Mouse (Mus musculus) liver, embryonic 15.5 days (tissue): Measurements from ENCODE around the gene Ncoa7. TPM values are rescaled to one million over a fixed set of nuclear protein-coding genes. Genes with fewer than 3 reads are reported as not detected.

Source experiments
- ATAC-seq: fragments of 200-750 bp; cut with Nextera tagmentation; 2 replicates; pipeline ENCODE4 v1.8.0; 2017; ENCODE audit warnings: moderate number of reproducible peaks, mild to moderate bottlenecking, moderate library complexity; ENCODE audit not compliant: insufficient read depth
- H3K27ac ChIP-seq: fragments of 300-500 bp; sonication (generic); replicated peaks from 2 replicates; pipeline ENCODE4 v1.5.1; 2015; ENCODE audit warnings: mild to moderate bottlenecking, inconsistent platforms
- H3K27me3 ChIP-seq: fragments of 300-500 bp; sonication (generic); 2 replicates; pipeline ENCODE4 v1.6.1; 2015; ENCODE audit warnings: mild to moderate bottlenecking, inconsistent platforms
- H3K36me3 ChIP-seq: fragments of 300-500 bp; sonication (generic); replicated peaks from 2 replicates; pipeline ENCODE4 v1.6.1; 2015; ENCODE audit warnings: moderate library complexity, mild to moderate bottlenecking, inconsistent platforms
- H3K4me1 ChIP-seq: fragments of 300-500 bp; sonication (generic); replicated peaks from 2 replicates; pipeline ENCODE4 v1.6.1; 2015; ENCODE audit warnings: inconsistent platforms
- H3K4me2 ChIP-seq: fragments of 300-500 bp; sonication (generic); 2 replicates; pipeline ENCODE4 v1.6.1; 2015; ENCODE audit warnings: moderate library complexity, mild to moderate bottlenecking, inconsistent platforms
- H3K4me3 ChIP-seq: fragments of 300-500 bp; sonication (generic); replicated peaks from 2 replicates; pipeline ENCODE4 v1.5.1; 2015; ENCODE audit warnings: mild to moderate bottlenecking, inconsistent platforms
- H3K9ac ChIP-seq: fragments of 300-500 bp; sonication (generic); 2 replicates; pipeline ENCODE4 v1.6.1; 2015; ENCODE audit warnings: moderate library complexity, mild to moderate bottlenecking, inconsistent platforms
- H3K9me3 ChIP-seq: fragments of 300-500 bp; sonication (generic); replicated peaks from 2 replicates; pipeline ENCODE4 v1.6.1; 2016; ENCODE audit warnings: inconsistent platforms
- WGBS: fragments of 180-500 bp; shearing (Covaris S2); methylation state at CpG from one replicate; pipeline ENCODE4 v1.1.7; 2015; ENCODE audit warnings: mixed read lengths; ENCODE audit not compliant: insufficient replicate concordance; 5-methylcytosine and 5-hydroxymethylcytosine counted together
- polyA plus RNA-seq: library from polyadenylated mRNA; unstranded; fragments of >200 nt; fragmentation: Nextera tagmentation; extraction: Ambion mirVana; gene quantifications from 2 replicates; pipeline ENCODE4 v1.2.1, GENCODE M21; 2015

The Ncoa7 gene
- 10.2 and 12.2 TPM in 2 replicates for polyA plus RNA-seq

DNA sequence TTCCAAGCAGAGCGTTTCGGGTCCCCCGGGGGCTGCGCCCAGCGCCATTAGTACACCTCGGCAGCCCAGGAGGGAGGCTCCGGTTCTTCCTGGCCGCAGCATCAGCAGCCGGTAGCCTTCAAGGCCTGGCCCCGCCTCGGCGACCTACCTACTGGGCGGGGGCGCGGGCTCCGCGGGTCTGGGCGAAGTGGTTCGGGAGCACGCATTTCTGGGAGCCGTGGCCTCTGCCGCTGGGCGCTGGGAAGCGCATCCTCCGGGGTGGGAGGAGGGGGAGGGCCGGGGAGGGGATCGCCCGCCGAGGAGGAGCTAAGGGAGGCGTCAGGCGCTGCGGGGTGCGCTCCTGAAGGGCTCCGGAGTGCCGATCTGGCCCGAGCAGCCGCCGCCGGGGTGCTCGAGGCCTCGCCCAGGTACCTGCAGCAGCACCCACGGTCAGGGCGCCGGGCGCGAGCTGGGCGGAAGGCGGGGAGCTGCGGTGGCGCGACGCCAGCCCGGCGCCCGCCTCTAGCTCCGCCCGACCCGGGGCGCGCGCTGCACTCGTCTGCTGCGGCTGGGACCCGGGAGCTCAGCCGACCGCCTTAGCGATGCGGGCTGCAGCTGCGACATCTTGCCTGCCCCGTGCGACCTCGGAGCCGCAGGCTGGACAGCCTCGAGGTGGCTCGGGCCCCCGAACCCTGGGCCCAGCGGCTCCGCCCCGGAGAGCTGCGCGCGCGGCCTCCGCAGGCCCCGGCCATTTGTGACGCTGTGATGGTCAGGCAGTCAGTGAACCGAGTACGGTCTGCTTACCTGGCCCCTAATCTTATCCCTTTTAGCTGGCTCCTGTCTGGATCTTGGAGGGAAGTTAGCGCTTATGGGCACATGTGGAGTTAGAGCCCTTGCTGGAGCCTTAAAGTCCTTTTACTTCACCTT, at the start of gene Ncoa7:
Ncoa7 (minus strand) TSS at position 646 of the 906 bp plus-strand sequence.
- Histone ChIP-seq H3K4me2 (peak within 1 kb of the TSS; percentile 89), H3K4me1 (peaks cover 26% of the 10 kb centered on the region), H3K27ac (peak within 1 kb of the TSS; percentile 99), H3K9ac (peak within 1 kb of the TSS; percentile 90), H3K4me3 (peak within 1 kb of the TSS; percentile 87), H3K9me3 (no peaks in the 10 kb centered on the region), H3K36me3 (peaks cover 8% of the 10 kb centered on the region; the same call in 1 of the 2 replicates), H3K27me3 (peaks cover under 1% of the 10 kb centered on the region; the same call in 1 of the 2 replicates)
- ATAC-seq = peak; percentile 95
- WGBS = under 1% methylated on average over 89 of the region's 89 CpGs

DNA sequence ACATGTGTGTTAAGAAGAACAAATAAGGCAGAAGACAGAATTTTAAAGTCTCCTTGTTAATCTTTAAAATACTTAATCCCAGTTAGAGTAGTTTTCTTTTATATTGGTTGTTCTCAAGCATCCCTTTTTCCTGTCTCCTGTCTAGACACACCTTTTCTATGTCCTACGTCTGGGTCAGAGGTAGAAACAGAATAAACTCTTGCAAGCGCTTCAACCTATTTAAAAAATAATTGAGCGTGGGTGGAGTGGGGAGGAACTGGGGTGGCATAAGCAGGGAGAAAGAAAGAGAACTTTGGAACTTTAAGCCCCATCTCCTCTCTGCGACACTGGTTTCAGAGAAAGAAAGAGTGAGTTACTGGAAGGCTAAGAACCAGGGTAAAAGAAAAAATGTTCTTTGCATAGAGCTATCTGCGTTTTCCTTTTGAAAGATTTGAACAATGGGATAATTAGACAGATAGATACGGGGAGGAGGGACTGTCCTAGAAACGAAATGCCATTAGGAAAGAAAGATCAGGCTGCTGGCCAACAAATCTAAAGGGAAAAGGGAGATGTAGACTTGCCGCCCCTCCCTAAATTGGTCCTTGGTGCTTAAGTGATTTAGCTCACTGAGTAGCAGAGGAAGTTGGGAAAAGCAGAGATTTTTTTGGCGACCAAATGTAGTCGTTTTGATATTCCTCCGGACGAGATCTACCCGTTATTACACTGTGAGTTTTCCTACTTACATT, 42.1 kb upstream of the Ncoa7 start:
- H3K9me3 ChIP-seq = no peaks in the 10 kb centered on the region
- no peak overlapping the region for H3K9ac ChIP-seq
- H3K27ac ChIP-seq = no peak overlapping the region
- no peak for ATAC-seq
- H3K4me1 ChIP-seq = peaks cover 17% of the 10 kb centered on the region
- no peak overlapping the region for H3K4me2 ChIP-seq
- no peak overlapping the region for H3K4me3 ChIP-seq
- H3K27me3 ChIP-seq = peaks cover 76% of the 10 kb centered on the region
- H3K36me3 ChIP-seq = no peaks in the 10 kb centered on the region
- 15% methylated on average over 13 of the region's 13 CpGs for WGBS

DNA sequence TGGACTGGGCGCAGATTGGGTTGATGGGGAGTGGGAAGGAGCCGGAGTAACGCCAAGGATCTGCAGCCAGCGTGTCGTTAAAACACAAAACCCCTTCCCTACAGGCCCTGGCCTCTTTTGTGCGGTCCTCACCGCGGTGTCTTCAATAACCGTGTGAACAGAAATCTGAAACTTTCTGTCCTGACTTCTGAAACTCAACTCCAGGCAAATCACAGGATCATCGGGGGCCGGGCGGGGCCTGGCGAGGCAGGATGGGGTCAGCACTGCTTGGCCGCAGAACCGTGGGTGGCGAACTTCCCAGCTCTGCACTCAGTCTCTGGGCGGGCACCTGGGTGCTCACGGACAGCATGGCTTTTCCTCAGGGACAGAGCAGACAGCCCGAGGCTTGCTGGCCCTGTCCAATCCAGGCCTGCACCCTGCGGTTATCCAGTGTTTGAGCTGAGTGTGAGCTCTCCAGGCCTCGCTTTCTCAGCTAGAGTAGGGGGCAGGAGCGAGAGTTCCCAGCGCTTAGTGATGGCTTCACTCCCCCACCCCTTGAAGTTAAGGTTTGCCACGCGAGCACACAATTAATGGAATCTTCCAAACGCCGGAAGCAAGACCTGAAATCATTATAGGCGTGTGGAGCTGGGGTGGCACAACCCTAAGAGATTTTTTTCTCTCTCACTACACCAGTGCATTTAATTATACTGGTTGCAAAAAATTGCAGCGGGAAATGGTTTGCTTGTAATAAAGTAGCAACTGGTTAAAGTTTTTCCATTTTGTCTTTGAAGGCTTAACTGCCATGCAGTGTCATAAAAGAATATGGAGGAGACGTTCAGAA, 41.3 kb upstream of the Ncoa7 start:
- Histone ChIP-seq H3K27me3 (peaks cover 80% of the 10 kb centered on the region), H3K9ac (no peak overlapping the region), H3K4me2 (peak overlapping the region; percentile 82), H3K27ac (no peak overlapping the region), H3K4me3 (peak overlapping the region; percentile 0; the same call in 1 of the 2 replicates), H3K36me3 (no peaks in the 10 kb centered on the region), H3K9me3 (no peaks in the 10 kb centered on the region), H3K4me1 (peaks cover 19% of the 10 kb centered on the region)
- 7% methylated on average over 30 of the region's 30 CpGs for WGBS
- ATAC-seq = no peak

DNA sequence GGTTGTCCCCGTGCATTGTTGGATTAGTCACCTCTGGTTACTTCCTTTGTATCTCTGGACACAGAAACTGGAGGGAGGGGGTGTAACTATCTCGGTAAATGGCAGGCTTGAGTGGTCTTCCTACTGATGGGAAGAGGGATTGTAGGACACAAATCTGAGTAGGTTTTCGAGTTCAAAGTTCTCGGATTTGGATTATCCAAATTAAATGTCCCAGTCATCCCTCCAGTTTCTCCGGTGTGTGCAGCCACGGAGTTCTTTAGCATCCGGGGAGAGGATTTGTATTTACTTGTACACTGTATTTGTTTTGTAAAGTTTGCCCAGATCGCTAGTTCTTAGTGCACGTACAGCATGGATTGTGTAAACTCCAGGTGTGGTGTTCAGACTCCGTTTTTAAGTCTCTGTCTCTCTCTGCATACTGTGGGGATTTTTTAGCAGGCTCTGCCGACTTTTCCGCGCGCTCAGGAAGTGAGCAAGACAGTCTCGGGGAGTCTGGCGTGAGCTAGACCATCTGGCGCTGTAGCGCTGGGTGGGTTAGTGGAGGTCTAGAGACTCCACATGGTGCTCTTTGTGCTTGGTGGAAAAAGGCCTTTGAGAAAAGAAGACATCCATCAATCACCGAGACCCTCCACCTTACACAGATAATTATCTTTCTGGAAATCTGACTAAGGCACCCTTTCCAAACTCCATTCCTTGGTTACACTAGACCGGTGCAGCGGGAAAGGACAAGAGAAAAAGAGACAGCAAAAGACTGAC, 40.5 kb upstream of the Ncoa7 start:
- no peak for ATAC-seq
- no peaks in the 10 kb centered on the region for H3K9me3 ChIP-seq
- 2% methylated on average over 21 of the region's 21 CpGs for WGBS
- peak overlapping the region; percentile 54 for H3K4me3 ChIP-seq
- H3K4me2 ChIP-seq = peak overlapping the region; percentile 82
- H3K4me1 ChIP-seq = peaks cover 20% of the 10 kb centered on the region
- peaks cover 83% of the 10 kb centered on the region for H3K27me3 ChIP-seq
- no peaks in the 10 kb centered on the region for H3K36me3 ChIP-seq
- H3K27ac ChIP-seq = no peak overlapping the region
- no peak overlapping the region for H3K9ac ChIP-seq

DNA sequence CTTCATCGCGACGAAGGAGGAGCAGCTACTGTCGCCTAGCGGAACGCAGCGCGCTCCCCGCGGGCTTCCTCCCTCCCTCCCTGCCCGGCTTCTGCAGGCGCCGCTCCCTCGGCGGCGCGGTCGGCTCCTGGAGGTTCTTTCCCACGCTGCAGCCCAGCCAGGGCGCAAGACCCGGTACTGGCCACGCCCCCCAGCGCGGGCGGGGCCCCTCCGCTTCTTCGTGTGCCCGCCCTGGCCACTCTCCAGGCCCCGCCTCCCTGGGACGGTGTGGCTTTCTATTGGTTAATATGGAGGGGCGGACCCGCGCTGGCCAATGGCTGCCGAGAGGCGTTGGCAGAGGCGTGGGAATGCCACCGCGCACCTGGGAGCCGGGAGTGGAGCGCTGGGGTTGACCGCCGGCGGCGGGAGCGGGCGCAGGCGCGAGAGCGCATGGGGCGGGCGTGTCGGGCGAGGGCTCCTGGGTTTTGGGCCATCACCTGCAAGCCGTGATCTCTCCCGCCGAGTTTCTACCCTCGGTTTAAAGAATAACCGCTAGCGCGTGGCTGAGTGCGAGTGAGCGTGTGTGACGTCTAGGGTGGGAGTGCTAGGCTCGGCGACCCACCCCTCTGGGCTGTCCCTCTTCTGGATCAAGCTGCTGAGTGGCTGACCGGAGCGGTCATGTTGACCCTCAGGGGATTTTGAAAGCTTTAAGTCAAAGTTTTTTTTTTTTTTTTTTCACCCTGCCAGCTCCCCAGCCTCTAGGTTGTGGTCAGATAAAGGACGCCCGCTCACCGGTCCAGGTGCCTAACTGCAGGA, 39.7 kb upstream of the Ncoa7 start, which contains the start of gene Hey2:
Hey2 (minus strand) TSS at position 159 of the 795 bp plus-strand sequence.
- peaks cover 86% of the 10 kb centered on the region for H3K27me3 ChIP-seq
- peaks cover 20% of the 10 kb centered on the region for H3K4me1 ChIP-seq
- no peak within 1 kb of the TSS for H3K27ac ChIP-seq
- no peak within 1 kb of the TSS for H3K9ac ChIP-seq
- peak; percentile 99 for ATAC-seq
- no peaks in the 10 kb centered on the region for H3K36me3 ChIP-seq
- WGBS = under 1% methylated on average over 70 of the region's 70 CpGs
- peak within 1 kb of the TSS; percentile 54 for H3K4me3 ChIP-seq
- no peaks in the 10 kb centered on the region for H3K9me3 ChIP-seq
- H3K4me2 ChIP-seq = peak within 1 kb of the TSS; percentile 82

DNA sequence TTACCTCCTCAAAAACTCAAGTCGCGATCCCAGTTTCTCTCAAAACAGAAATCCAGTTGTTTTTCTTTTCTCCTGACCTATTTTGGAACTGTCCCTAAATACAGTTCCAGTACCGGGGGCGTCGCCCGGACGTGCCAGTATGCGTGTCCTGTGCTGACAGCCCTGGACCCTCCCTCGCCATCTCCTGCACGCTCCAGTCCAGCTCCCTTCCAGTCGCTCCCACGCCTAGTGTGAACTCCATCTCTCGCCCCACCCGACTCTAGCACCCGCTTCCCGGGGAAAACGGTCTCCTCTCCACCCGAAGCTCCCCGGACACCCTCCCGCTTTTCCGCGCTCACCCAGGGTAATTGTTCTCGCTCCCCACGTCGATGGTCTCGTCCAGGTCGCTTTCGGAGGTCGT, 39.1 kb upstream of the Ncoa7 start:
- Histone ChIP-seq H3K4me1 (peaks cover 20% of the 10 kb centered on the region), H3K4me3 (peak overlapping the region; percentile 54), H3K9me3 (no peaks in the 10 kb centered on the region), H3K4me2 (peak overlapping the region; percentile 82), H3K27ac (no peak overlapping the region), H3K27me3 (peaks cover 82% of the 10 kb centered on the region), H3K36me3 (no peaks in the 10 kb centered on the region), H3K9ac (no peak overlapping the region)
- WGBS = under 1% methylated on average over 29 of the region's 29 CpGs
- peak; percentile 17; the same call in 1 of the 2 replicates for ATAC-seq

DNA sequence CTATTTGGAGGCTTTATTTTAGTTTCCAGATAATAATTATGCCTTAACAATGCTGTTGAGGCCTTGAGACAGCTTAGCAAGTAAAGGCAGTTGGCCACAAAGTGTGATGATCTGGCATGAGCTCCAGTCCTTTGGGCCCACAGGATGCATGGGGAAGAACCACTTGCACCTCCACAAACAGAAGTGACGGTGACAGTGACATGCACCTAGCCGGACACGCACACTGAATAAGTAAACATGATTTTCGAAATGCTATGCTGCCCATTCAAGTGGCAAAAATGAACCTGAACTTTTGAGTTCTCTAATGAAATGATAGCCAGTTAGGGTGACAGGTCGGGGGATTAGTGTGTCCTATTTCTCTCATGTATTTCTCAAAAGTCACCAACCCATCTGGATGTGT, 37.7 kb upstream of the Ncoa7 start:
- Histone ChIP-seq H3K9me3 (no peaks in the 10 kb centered on the region), H3K4me2 (no peak overlapping the region), H3K27me3 (peaks cover 68% of the 10 kb centered on the region), H3K4me3 (no peak overlapping the region), H3K4me1 (peaks cover 20% of the 10 kb centered on the region), H3K36me3 (no peaks in the 10 kb centered on the region), H3K9ac (no peak overlapping the region), H3K27ac (no peak overlapping the region)
- WGBS = 61% methylated on average over 5 of the region's 5 CpGs
- no peak for ATAC-seq

DNA sequence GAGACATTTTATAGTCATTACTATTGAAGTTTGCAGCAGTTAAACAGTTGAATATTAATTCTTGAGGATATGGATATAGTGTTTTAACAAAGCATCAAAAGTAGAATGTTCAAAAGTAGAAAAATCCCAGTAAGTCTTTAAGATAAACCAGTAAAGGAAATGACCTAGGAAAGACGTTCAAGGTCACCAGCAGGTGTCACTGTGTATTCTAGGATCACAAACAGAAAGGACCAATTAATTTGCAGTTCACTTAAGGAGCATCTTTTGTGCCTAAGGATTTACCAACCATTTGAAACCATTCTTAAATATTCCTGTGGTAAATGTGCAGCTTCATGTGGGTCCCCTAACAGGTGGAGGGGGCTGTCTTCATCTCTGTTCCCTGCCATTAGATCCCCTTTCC, 35.1 kb upstream of the Ncoa7 start:
- Histone ChIP-seq H3K4me1 (peaks cover 18% of the 10 kb centered on the region), H3K27me3 (peaks cover 49% of the 10 kb centered on the region), H3K4me2 (no peak overlapping the region), H3K4me3 (no peak overlapping the region), H3K9ac (no peak overlapping the region), H3K9me3 (no peaks in the 10 kb centered on the region), H3K36me3 (no peaks in the 10 kb centered on the region), H3K27ac (no peak overlapping the region)
- WGBS = 3% methylated on average over 1 of the region's 1 CpGs
- no peak for ATAC-seq

DNA sequence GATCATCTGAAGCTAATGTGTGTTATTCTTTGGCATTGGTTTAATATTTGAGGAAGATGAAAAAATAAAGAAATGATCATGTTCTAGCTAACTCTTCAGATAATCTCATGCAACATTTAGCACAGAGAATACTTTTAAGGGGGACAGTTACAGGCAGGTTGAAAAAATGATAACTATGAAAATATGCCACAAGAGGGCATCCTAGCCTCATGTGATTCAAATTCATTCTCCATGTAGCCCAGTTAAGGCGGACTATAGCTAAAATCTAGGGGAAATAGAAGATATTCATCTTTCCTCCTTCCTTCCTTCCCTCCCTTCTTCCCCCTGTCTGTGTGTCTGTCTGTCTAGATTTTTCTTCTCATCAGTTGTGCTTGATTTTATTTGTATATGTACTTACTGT, 21.9 kb upstream of the Ncoa7 start:
- Histone ChIP-seq H3K36me3 (no peaks in the 10 kb centered on the region), H3K4me2 (no peak overlapping the region), H3K4me3 (no peak overlapping the region), H3K9me3 (no peaks in the 10 kb centered on the region), H3K27ac (no peak overlapping the region), H3K27me3 (no peaks in the 10 kb centered on the region), H3K4me1 (no peaks in the 10 kb centered on the region), H3K9ac (no peak overlapping the region)
- 9% methylated on average over 1 of the region's 1 CpGs for WGBS
- ATAC-seq = no peak
